Mouse (Mus musculus) heart, postnatal 0 days (tissue): ENCODE data around the gene Ttc19. TPM values are rescaled to one million over a fixed set of nuclear protein-coding genes. Genes with fewer than 3 reads are reported as not detected.

Source experiments
- ATAC-seq: fragments of 200-750 bp; cut with Nextera tagmentation; 2 replicates; pipeline ENCODE4 v1.8.0; 2017; ENCODE audit warnings: low read depth, moderate number of reproducible peaks, moderate library complexity; ENCODE audit not compliant: insufficient read depth
- DNase-seq: peaks from one replicate; pipeline ENCODE4 v3.0.0-alpha.2; 2016; ENCODE audit warnings: low spot score
- H3K27ac ChIP-seq: fragments of 300-500 bp; sonication (generic); 2 replicates; pipeline ENCODE4 v1.5.1; 2014; ENCODE audit warnings: low read depth, mild to moderate bottlenecking
- H3K27me3 ChIP-seq: fragments of 300-500 bp; sonication (generic); 2 replicates; pipeline ENCODE4 v1.6.1; 2014; ENCODE audit warnings: low read length, mixed read lengths; ENCODE audit not compliant: control insufficient read depth, insufficient read depth
- H3K36me3 ChIP-seq: fragments of 300-500 bp; sonication (generic); replicated peaks from 2 replicates; pipeline ENCODE4 v1.6.1; 2014; ENCODE audit warnings: low read length, mixed read lengths; ENCODE audit not compliant: control insufficient read depth, insufficient read depth
- H3K4me1 ChIP-seq: fragments of 300-500 bp; sonication (generic); 2 replicates; pipeline ENCODE4 v1.6.1; 2014; ENCODE audit warnings: antibody characterized with exemption; ENCODE audit not compliant: control insufficient read depth, insufficient read depth
- H3K4me2 ChIP-seq: fragments of 300-500 bp; sonication (generic); 2 replicates; pipeline ENCODE4 v1.6.1; 2014; ENCODE audit warnings: low read depth, mild to moderate bottlenecking, low read length, moderate library complexity
- H3K4me3 ChIP-seq: fragments of 300-500 bp; sonication (generic); 2 replicates; pipeline ENCODE4 v1.5.1; 2014; ENCODE audit warnings: low read depth, low read length
- H3K9ac ChIP-seq: fragments of 300-500 bp; sonication (generic); replicated peaks from 2 replicates; pipeline ENCODE4 v1.6.1; 2014; ENCODE audit warnings: low read depth, low read length, mixed read lengths
- H3K9me3 ChIP-seq: fragments of 300-500 bp; sonication (generic); replicated peaks from 2 replicates; pipeline ENCODE4 v1.6.1; 2016; ENCODE audit warnings: low read length; ENCODE audit not compliant: control insufficient read depth
- CTCF ChIP-seq: IDR thresholded peaks from 2 replicates; pipeline ENCODE4 v1.5.1; 2016; ENCODE audit warnings: antibody characterized with exemption, control low read depth, low read depth
- EP300 ChIP-seq: IDR thresholded peaks from 2 replicates; pipeline ENCODE4 v1.6.1; 2016; ENCODE audit warnings: antibody characterized with exemption, low read depth
- WGBS: fragments of 180-500 bp; shearing (Covaris S2); extraction: QIAGEN DNeasy Blood & Tissue Kit; methylation state at CpG from one replicate; pipeline ENCODE4 v1.1.7; 2014; 5-methylcytosine and 5-hydroxymethylcytosine counted together
- polyA plus RNA-seq: library from polyadenylated mRNA; unstranded; fragments of >200 nt; fragmentation: Nextera tagmentation; extraction: Ambion mirVana; gene quantifications from 2 replicates; pipeline ENCODE4 v1.2.1, GENCODE M21; 2015
- total RNA-seq: library from RNA; depleted of rRNA; stranded (reverse); fragments of >200 nt; gene quantifications from 2 replicates; pipeline ENCODE4 v1.2.3, GENCODE M21; 2014; ENCODE audit warnings: low replicate concordance; rRNA removed

The Ttc19 gene
- total RNA-seq = 26.9 and 31.2 TPM in 2 replicates
- polyA plus RNA-seq = 20.1 and 21.3 TPM in 2 replicates

GRCm38 (mm10) chr11:62280675-62281600 lies at the start of gene Ttc19, which contains the start of gene Zswim7:
Ttc19 (plus strand) TSS chr11:62281473.
Zswim7 (minus strand) TSS chr11:62281375.
- 0 out of 2 replicates have a peak, but pooled peaks cover 5% of the 10 kb centered on the region for H3K4me1 ChIP-seq
- H3K27ac ChIP-seq = peak within 1 kb of the TSS; percentile 93
- under 1% methylated on average over 66 of the region's 68 CpGs for WGBS

GRCm38 (mm10) chr11:62240631-62241261 lies 40.5 kb upstream of the Ttc19 start:
- H3K36me3 ChIP-seq = no peaks in the 10 kb centered on the region
- H3K4me3 ChIP-seq = no peak overlapping the region
- no peak for DNase-seq
- H3K4me1 ChIP-seq = no peaks in the 10 kb centered on the region
- H3K27ac ChIP-seq = no peak overlapping the region
- H3K4me2 ChIP-seq = no peak overlapping the region
- H3K27me3 ChIP-seq = no peaks in the 10 kb centered on the region
- no peaks in the 10 kb centered on the region for H3K9me3 ChIP-seq
- H3K9ac ChIP-seq = no peak overlapping the region
- ATAC-seq = no peak
- 59% methylated on average over 12 of the region's 12 CpGs for WGBS
- TF ChIP-seq CTCF = no peak
- no peak for TF ChIP-seq EP300

More at GRCm38 (mm10) chr11:62280675-62281600, at the start of gene Ttc19, which contains the start of gene Zswim7:
- Histone ChIP-seq H3K9ac (peak within 1 kb of the TSS; percentile 90), H3K9me3 (no peaks in the 10 kb centered on the region), H3K4me3 (peak within 1 kb of the TSS; percentile 94), H3K4me2 (peak within 1 kb of the TSS; percentile 65), H3K27me3 (no peaks in the 10 kb centered on the region), H3K36me3 (peaks cover 23% of the 10 kb centered on the region)
- DNase-seq (peak; percentile 91), ATAC-seq (peak; percentile 97)
- TF ChIP-seq CTCF = peak; percentile 72
- TF ChIP-seq EP300 = no peak

GRCm38 (mm10) chr11:62243871-62244270 lies 37.4 kb upstream of the Ttc19 start:
- WGBS = 81% methylated on average over 8 of the region's 8 CpGs
- Histone ChIP-seq H3K9ac (no peak overlapping the region), H3K4me2 (no peak overlapping the region), H3K9me3 (no peaks in the 10 kb centered on the region), H3K36me3 (no peaks in the 10 kb centered on the region), H3K27me3 (peaks cover 9% of the 10 kb centered on the region), H3K4me1 (peaks cover 2% of the 10 kb centered on the region; the same call in 1 of the 2 replicates), H3K4me3 (no peak overlapping the region), H3K27ac (no peak overlapping the region)
- DNase-seq = no peak
- TF ChIP-seq EP300 = no peak
- no peak for TF ChIP-seq CTCF
- no peak for ATAC-seq

GRCm38 (mm10) chr11:62244471-62244870 lies 36.8 kb upstream of the Ttc19 start:
- Histone ChIP-seq H3K4me2 (no peak overlapping the region), H3K36me3 (no peaks in the 10 kb centered on the region), H3K4me1 (peaks cover 8% of the 10 kb centered on the region), H3K4me3 (no peak overlapping the region), H3K27me3 (peaks cover 15% of the 10 kb centered on the region), H3K9me3 (no peaks in the 10 kb centered on the region), H3K9ac (no peak overlapping the region), H3K27ac (no peak overlapping the region)
- DNase-seq (no peak), ATAC-seq (no peak)
- 82% methylated on average over 4 of the region's 4 CpGs for WGBS
- TF ChIP-seq CTCF (no peak), EP300 (no peak)

GRCm38 (mm10) chr11:62247759-62248400 lies 33.4 kb upstream of the Ttc19 start:
- Histone ChIP-seq H3K4me1 (peaks cover 8% of the 10 kb centered on the region), H3K27me3 (peaks cover 47% of the 10 kb centered on the region), H3K27ac (no peak overlapping the region), H3K9me3 (no peaks in the 10 kb centered on the region), H3K9ac (no peak overlapping the region), H3K4me2 (peak overlapping the region; percentile 96), H3K4me3 (peak overlapping the region; percentile 58), H3K36me3 (no peaks in the 10 kb centered on the region)
- 33% methylated on average over 18 of the region's 18 CpGs for WGBS
- TF ChIP-seq CTCF = no peak
- no peak for TF ChIP-seq EP300
- DNase-seq (no peak), ATAC-seq (no peak)
